Mouse (Mus musculus) CH12.LX (cell line): ENCODE data around the gene Rptor. TPM values are rescaled to one million over a fixed set of nuclear protein-coding genes. Genes with fewer than 3 reads are reported as not detected.
A peak's percentile ranks its signal among the peaks of the same experiment; 100 is the strongest.

Experiments used
- DNase-seq: peaks from one replicate; pipeline ENCODE4 v3.0.0-alpha.2; 2013; ENCODE audit errors: extremely low read depth
- H3K27ac ChIP-seq: 2 replicates; pipeline ENCODE4 v1.5.1; 2012; ENCODE audit warnings: low read depth, mild to moderate bottlenecking, control low read depth, moderate library complexity; ENCODE audit not compliant: insufficient read depth
- H3K27me3 ChIP-seq: replicated peaks from 2 replicates; pipeline ENCODE3; 2012; ENCODE audit warnings: inconsistent platforms
- H3K36me3 ChIP-seq, 2 experiments: replicated peaks in 1 of 2; 2 replicates each; pipeline versions ENCODE3 to v1.6.1; 2012; ENCODE audit warnings: inconsistent platforms in 1 of 2, low read length in 1 of 2, mild to moderate bottlenecking in 1 of 2, mixed read lengths in 1 of 2, moderate library complexity in 1 of 2; ENCODE audit not compliant: control insufficient read depth in 1 of 2, insufficient read depth in 1 of 2
- H3K4me1 ChIP-seq, 2 experiments: 2 replicates each; pipeline ENCODE4 v1.6.1; 2012; ENCODE audit warnings: inconsistent platforms in 1 of 2, moderate library complexity in 1 of 2; ENCODE audit not compliant: insufficient read depth in 2 of 2, control insufficient read depth in 1 of 2
- H3K4me2 ChIP-seq: 2 replicates; pipeline ENCODE4 v1.6.1; 2012; ENCODE audit warnings: low read depth, mild to moderate bottlenecking, control low read depth; ENCODE audit not compliant: poor library complexity, insufficient read depth, severe bottlenecking
- H3K4me3 ChIP-seq, 3 experiments: fragments of 150-350 bp in 1 of 3; sonication (generic) in 1 of 3; replicated peaks in 1 of 3; 2 replicates each; pipeline versions ENCODE3 to v1.5.1; 2011 to 2012; ENCODE audit warnings: low read depth in 2 of 3, low read length in 2 of 3, mild to moderate bottlenecking in 2 of 3, moderate library complexity in 2 of 3, control low read depth in 1 of 3, improper control_type of control experiment in 1 of 3, inconsistent platforms in 1 of 3, mixed read lengths in 1 of 3; ENCODE audit not compliant: poor library complexity in 1 of 3
- H3K79me2 ChIP-seq: replicated peaks from 2 replicates; pipeline ENCODE4 v1.6.1; 2012; ENCODE audit warnings: mild to moderate bottlenecking, moderate library complexity; ENCODE audit not compliant: control insufficient read depth, poor library complexity, insufficient read depth, severe bottlenecking; ENCODE audit errors: extremely low read depth
- H3K9ac ChIP-seq: 2 replicates; pipeline ENCODE4 v1.6.1; 2012; ENCODE audit warnings: low read depth, mild to moderate bottlenecking, control low read depth, moderate library complexity; ENCODE audit not compliant: insufficient read depth
- H3K9me3 ChIP-seq: replicated peaks from 2 replicates; pipeline ENCODE3; 2012; ENCODE audit warnings: low read length, inconsistent platforms, mixed read lengths
- BHLHE40 ChIP-seq: IDR thresholded peaks from 2 replicates; pipeline ENCODE4 v1.6.1; 2011; ENCODE audit warnings: mild to moderate bottlenecking, low read depth, low read length, improper control_type of control experiment
- CHD1 ChIP-seq: IDR thresholded peaks from 2 replicates; pipeline ENCODE4 v1.6.1; 2012; ENCODE audit warnings: low read depth, low read length, improper control_type of control experiment, inconsistent platforms
- CHD2 ChIP-seq: IDR thresholded peaks from 2 replicates; pipeline ENCODE4 v1.6.1; 2011; ENCODE audit warnings: low read length, improper control_type of control experiment
- CTCF ChIP-seq, 2 experiments: IDR thresholded peaks in 1 of 2; conservative IDR thresholded peaks in 1 of 2; 2 replicates each; pipeline ENCODE4 v1.5.1; 2011 to 2012; ENCODE audit warnings: low read depth in 2 of 2, low read length in 2 of 2, improper control_type of control experiment in 1 of 2, inconsistent platforms in 1 of 2, mild to moderate bottlenecking in 1 of 2, moderate library complexity in 1 of 2
- E2F4 ChIP-seq: IDR thresholded peaks from 2 replicates; pipeline ENCODE4 v1.6.1; 2011; ENCODE audit warnings: low read depth, low read length, improper control_type of control experiment; ENCODE audit not compliant: insufficient replicate concordance
- ELF1 ChIP-seq: IDR thresholded peaks from 2 replicates; pipeline ENCODE4 v1.6.1; 2014; ENCODE audit warnings: low read depth, mild to moderate bottlenecking, inconsistent platforms, low read length, improper control_type of control experiment
- EP300 ChIP-seq: IDR thresholded peaks from 2 replicates; pipeline ENCODE4 v1.6.1; 2011; ENCODE audit warnings: low read length, improper control_type of control experiment
- ETS1 ChIP-seq: conservative IDR thresholded peaks from 2 replicates; pipeline ENCODE4 v1.6.1; 2012; ENCODE audit warnings: low read depth, mild to moderate bottlenecking, inconsistent platforms, low read length, improper control_type of control experiment, moderate library complexity
- HCFC1 ChIP-seq: IDR thresholded peaks from 2 replicates; pipeline ENCODE4 v1.6.1; 2012; ENCODE audit warnings: low read depth, mild to moderate bottlenecking, inconsistent platforms, low read length, improper control_type of control experiment
- JUN ChIP-seq: IDR thresholded peaks from 2 replicates; pipeline ENCODE4 v1.6.1; 2011; ENCODE audit warnings: low read depth, mild to moderate bottlenecking, low read length, improper control_type of control experiment, moderate library complexity; ENCODE audit not compliant: insufficient read depth
- JUND ChIP-seq: conservative IDR thresholded peaks from 2 replicates; pipeline ENCODE4 v1.6.1; 2011; ENCODE audit warnings: low read depth, low read length, improper control_type of control experiment
- MAX ChIP-seq: IDR thresholded peaks from 2 replicates; pipeline ENCODE4 v1.6.1; 2011; ENCODE audit warnings: low read length, improper control_type of control experiment
- MXI1 ChIP-seq: IDR thresholded peaks from 2 replicates; pipeline ENCODE4 v1.6.1; 2011; ENCODE audit warnings: mild to moderate bottlenecking, low read depth, low read length, improper control_type of control experiment
- NELFE ChIP-seq: IDR thresholded peaks from 2 replicates; pipeline ENCODE4 v1.6.1; 2011; ENCODE audit warnings: low read depth, low read length, improper control_type of control experiment
- RAD21 ChIP-seq: IDR thresholded peaks from 2 replicates; pipeline ENCODE4 v1.6.1; 2011; ENCODE audit warnings: low read depth, mild to moderate bottlenecking, low read length, improper control_type of control experiment, moderate library complexity
- SIN3A ChIP-seq: IDR thresholded peaks from 2 replicates; pipeline ENCODE4 v1.6.1; 2012; ENCODE audit warnings: low read length, improper control_type of control experiment, inconsistent platforms
- SMC3 ChIP-seq: IDR thresholded peaks from 2 replicates; pipeline ENCODE4 v1.6.1; 2011; ENCODE audit warnings: low read depth, low read length, improper control_type of control experiment
- TCF12 ChIP-seq: IDR thresholded peaks from 2 replicates; pipeline ENCODE4 v1.6.1; 2014; ENCODE audit warnings: low read depth, mild to moderate bottlenecking, inconsistent platforms, low read length, improper control_type of control experiment
- UBTF ChIP-seq: IDR thresholded peaks from 2 replicates; pipeline ENCODE4 v1.6.1; 2012; ENCODE audit warnings: low read depth, mild to moderate bottlenecking, inconsistent platforms, low read length, improper control_type of control experiment, moderate library complexity
- USF1 ChIP-seq: IDR thresholded peaks from 2 replicates; pipeline ENCODE4 v1.6.1; 2014; ENCODE audit warnings: low read depth, mild to moderate bottlenecking, inconsistent platforms, low read length, improper control_type of control experiment
- USF2 ChIP-seq: conservative IDR thresholded peaks from 2 replicates; pipeline ENCODE4 v1.6.1; 2011; ENCODE audit warnings: low read depth, low read length, improper control_type of control experiment
- ZC3H11A ChIP-seq: IDR thresholded peaks from 2 replicates; pipeline ENCODE4 v1.6.1; 2012; ENCODE audit warnings: low read depth, mild to moderate bottlenecking, inconsistent platforms, low read length, improper control_type of control experiment
- ZNF384 ChIP-seq: IDR thresholded peaks from 2 replicates; pipeline ENCODE4 v1.6.1; 2012; ENCODE audit warnings: low read depth, low read length, improper control_type of control experiment, inconsistent platforms
- dilution Hi-C: fragments of 300-500 bp; cut with MboI; formaldehyde crosslinking; loops from 2 replicates; pipeline ENCODE4 v1.14.3; 2020; ENCODE audit warnings: low sequenced_read_pairs; ENCODE audit not compliant: extremely low pct_unique_long_range_greater_than_20kb, extremely low pct_ligation_motif_present
- in situ Hi-C: fragments of 300-500 bp; cut with MboI; formaldehyde crosslinking; loops from 3 replicates; pipeline ENCODE4 v1.14.3; 2019; ENCODE audit warnings: low sequenced_read_pairs, low pct_ligation_motif_present, low pct_unique_long_range_greater_than_20kb, mixed read lengths
- polyA plus RNA-seq: library from polyadenylated mRNA; unstranded; fragments of >175 nt; gene quantifications from 2 replicates; pipeline ENCODE4 v1.2.1, GENCODE M21; 2012; ENCODE audit warnings: low read depth; ENCODE audit not compliant: insufficient read length
- total RNA-seq, 2 experiments: library from RNA; depleted of rRNA; stranded (reverse); fragments of 300-350 nt in 1 of 2; fragments of >200 nt in 1 of 2; gene quantifications; 2 replicates each; pipeline ENCODE4 v1.2.3; 2012 to 2014

The Rptor gene
- total and polyA plus RNA-seq, 3 experiments, result 10.3 to 33.1 (median 26.7) TPM

- TF ChIP-seq JUND (no peak), HCFC1 (no peak)
- TF ChIP-seq, all 38 proteins: peak for 13
Measured at GRCm38 (mm10) chr11:119933819-119934583, 331.3 kb downstream of the Rptor start (continued).

GRCm38 (mm10) chr11:119934773-119935172, 332.1 kb downstream of the Rptor start:
- H3K27me3 ChIP-seq, result peaks cover 21% of the 10 kb centered on the region
- dilution Hi-C loops, result no loop called here

GRCm38 (mm10) chr11:119935457-119935856, 332.8 kb downstream of the Rptor start:
- dilution Hi-C loops (no loop called here), in situ Hi-C loops (no loop called here)
- Histone ChIP-seq H3K4me3 (no peak overlapping the region), H3K4me1 (peaks cover 23 to 67% of the 10 kb centered on the region in 2 experiments), H3K9ac (no peak overlapping the region), H3K79me2 (no peaks in the 10 kb centered on the region), H3K36me3 (no peaks in the 10 kb centered on the region), H3K27ac (no peak overlapping the region), H3K4me2 (no peak overlapping the region), H3K9me3 (peaks cover 8% of the 10 kb centered on the region), H3K27me3 (peaks cover 26% of the 10 kb centered on the region)
- TF ChIP-seq MXI1 (no peak), RAD21 (peak; percentile 61), TCF12 (0 out of 2 replicates have a peak, but pooled peaks have one; percentile 25), JUND (no peak), NELFE (0 out of 2 replicates have a peak, but pooled peaks have one; percentile 17), CTCF (conservative IDR thresholded peaks at IDR 0.05 in 1 of 2, IDR thresholded peaks at IDR 0.05 in 1 of 2; ENCODE audit: low read depth in 2 of 2, low read length in 2 of 2) (peak; percentile 64 to 89), ZC3H11A (no peak), ZNF384 (no peak), SMC3 (peak; percentile 90)
- DNase-seq, result peak; percentile 74

More at GRCm38 (mm10) chr11:119934773-119935172, 332.1 kb downstream of the Rptor start:
- no peaks in the 10 kb centered on the region for H3K79me2 ChIP-seq
- TF ChIP-seq ETS1 (no peak), JUND (no peak), SIN3A (no peak), USF1 (no peak), E2F4 (no peak), EP300 (no peak), ELF1 (no peak), MAX (no peak), CHD2 (no peak), BHLHE40 (no peak), CHD1 (no peak), SMC3 (no peak), RAD21 (no peak), JUN (no peak), USF2 (no peak), UBTF (no peak), ZNF384 (no peak)
- TF ChIP-seq, all 38 proteins: peak for 0
- H3K9ac ChIP-seq, result no peak overlapping the region
- H3K4me1 ChIP-seq, result peaks cover 24 to 74% of the 10 kb centered on the region in 2 experiments
- DNase-seq, result peak; percentile 55
- H3K9me3 ChIP-seq, result peaks cover 8% of the 10 kb centered on the region
- H3K27ac ChIP-seq, result no peak overlapping the region
- no peaks in the 10 kb centered on the region for H3K36me3 ChIP-seq
- no peak overlapping the region for H3K4me3 ChIP-seq
- in situ Hi-C loops, result no loop called here
- H3K4me2 ChIP-seq, result no peak overlapping the region; the same call in 1 of the 2 replicates
